Mouse (Mus musculus): Measurements from ENCODE around the gene Shisa8.

Gene Shisa8

GRCm38 (mm10) chr15:82223251-82223650, 10.6 kb upstream of the Shisa8 start:
- peak in 1 of 2 experiments; percentile 40 for DNase-seq

GRCm38 (mm10) chr15:82221104-82221860, 8.7 kb upstream of the Shisa8 start:
- DNase-seq: no peak

- no peak for DNase-seq
Observed at GRCm38 (mm10) chr15:82220003-82220675, 7.5 kb upstream of the Shisa8 start.

GRCm38 (mm10) chr15:82218778-82219666, 6.4 kb upstream of the Shisa8 start:
- peak; percentile 72 to 79 for DNase-seq

DNA sequence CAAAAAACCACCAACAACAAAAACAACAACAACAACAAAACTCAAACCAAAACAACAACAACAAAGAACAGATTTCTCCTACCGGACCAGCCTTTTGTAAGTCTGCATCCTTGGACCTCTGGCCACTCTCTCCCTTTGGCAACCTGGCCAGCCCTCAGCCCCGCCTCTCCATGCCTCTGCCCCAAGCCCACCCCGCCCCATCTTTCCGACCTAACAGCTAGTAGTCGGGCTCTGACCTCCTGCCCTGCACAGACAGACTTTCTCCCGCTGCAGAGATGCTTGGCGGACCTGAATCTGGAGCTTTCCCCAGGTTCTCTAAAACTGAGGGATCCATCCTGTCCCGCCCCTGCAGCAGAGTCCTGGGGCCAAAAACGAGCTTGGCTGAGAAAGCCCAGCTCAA, 5.4 kb upstream of the Shisa8 start:
- DNase-seq: no peak

- no peak for DNase-seq
Observed at GRCm38 (mm10) chr15:82217039-82217438, 4.4 kb upstream of the Shisa8 start.

GRCm38 (mm10) chr15:82216142-82216827, 3.7 kb upstream of the Shisa8 start:
- no peak for DNase-seq

- no peak for DNase-seq
Observed at GRCm38 (mm10) chr15:82215332-82216046, 2.9 kb upstream of the Shisa8 start.

DNA sequence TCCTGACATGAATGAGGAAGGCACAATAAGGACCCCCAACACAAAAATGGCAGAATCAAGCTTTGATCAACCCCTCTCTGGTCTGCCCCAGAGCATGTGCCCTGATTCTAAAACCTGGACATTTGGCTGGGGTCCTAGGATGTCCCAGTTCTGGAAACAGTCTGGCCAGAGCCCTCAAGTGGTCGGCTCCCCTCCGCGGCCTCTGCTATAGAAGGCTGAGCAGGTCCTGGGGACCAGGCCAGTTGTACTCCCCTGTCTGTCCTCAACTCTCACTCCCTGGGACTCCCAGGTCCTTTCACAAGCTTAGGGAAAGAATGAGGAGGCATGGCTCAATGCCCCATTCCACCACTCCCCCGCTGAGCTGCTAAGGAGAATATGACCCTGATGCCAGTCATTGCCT, 607 bp upstream of the Shisa8 start:
- no peak for DNase-seq

DNA sequence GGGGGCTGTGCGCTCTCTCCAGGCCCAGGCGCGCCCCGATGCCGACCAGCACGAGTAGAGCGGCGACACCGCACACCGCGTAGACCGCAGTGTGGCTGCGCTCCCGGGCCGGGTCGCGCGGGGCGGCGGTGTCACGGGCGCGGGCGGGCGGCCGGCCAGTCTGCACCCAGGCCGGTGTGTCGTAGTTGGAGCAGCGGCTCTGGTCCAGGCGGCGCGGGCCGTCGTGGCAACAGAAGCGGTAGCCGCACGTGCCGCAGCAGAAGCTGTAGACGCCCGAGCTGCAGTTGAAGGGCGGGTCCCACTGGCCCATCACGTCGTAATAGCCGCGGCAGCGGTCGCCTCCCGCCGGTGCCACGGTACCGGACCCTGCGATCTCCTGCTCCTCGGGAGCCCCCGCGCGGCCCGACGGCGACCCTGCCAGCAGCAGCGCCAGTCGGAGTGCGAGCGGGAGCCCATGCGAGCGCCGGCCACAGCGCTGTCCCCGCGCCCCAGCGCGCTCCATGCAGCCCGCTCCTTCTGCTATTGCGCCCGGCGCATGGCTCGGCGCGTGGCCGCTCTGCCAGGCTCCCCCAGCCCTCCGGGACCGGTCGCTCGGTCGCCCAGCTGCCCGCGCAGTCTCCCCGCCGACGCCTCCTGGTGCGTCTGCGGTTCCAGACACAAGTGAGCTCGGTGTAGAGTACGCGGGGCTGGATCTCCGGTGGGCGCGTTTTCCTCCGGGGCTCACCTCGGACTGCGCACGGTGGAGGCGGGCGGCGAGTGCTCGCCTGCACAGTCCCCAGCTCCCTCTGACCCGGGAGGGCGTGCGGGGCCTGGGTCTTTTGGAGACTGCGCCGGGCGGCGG, 484 bp downstream of the Shisa8 start:
- DNase-seq: peak in 1 of 2 experiments; percentile 48

DNA sequence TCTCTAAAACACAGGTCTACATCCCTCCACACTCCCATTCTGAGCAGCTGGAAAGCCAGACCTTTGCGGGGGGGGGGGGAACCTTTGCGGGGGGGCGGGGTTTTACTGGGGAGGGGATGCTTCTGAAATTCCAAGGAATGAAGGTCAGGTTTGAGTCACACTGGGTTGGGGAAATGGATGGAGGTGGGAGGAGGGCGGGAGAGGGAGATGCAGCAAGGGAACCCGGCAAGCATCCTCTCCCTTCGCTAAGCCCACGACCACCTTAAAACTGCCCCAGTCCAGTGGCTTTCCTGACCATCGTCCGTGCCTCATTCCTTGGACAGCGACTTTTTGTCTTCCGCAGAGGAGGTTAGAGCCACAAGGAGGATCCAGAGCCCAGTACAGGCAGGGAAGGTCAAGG, 1.3 kb downstream of the Shisa8 start:
- no peak for DNase-seq

DNA sequence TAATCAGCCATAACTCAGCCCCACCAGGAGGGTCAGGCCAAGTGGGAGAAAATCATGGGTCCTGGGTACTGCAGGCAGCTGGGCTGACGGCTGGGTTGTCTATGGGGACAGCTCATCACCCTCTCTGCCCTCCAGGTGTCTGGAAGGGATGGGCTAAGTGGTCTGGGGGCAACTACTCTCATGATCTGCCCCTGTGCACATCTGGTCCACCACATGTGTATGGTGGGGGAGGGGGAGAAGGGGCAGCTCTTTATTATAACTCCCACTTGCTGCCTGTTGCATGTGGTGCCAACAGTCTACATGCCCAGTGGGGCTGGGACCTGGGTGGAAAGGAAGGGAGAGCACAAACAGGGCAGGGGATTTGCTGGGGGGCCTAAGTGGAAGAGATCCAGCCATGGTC, 1.8 kb downstream of the Shisa8 start:
- no peak for DNase-seq

- DNase-seq: no peak
Observed at GRCm38 (mm10) chr15:82209295-82210050, 3.1 kb downstream of the Shisa8 start.

DNA sequence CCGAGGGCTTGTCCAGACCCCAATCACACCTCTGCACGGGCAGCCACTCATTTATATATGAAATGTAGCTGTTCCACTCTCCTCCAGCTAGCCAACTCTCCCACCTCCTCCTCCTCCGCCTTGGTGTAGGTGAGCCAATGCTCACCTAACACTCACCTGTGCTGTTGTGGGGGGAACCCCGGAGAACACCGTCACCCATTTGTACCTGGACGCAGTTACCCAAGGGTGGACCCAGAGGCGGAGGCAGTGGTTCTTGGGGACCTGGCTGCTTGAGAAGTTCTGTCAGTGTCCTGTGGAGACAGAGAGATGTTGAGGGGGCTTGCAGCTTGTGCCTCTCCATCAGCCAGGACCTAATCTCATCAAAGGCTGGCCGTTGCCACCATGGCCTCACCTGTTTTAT, 4.3 kb downstream of the Shisa8 start:
- DNase-seq: no peak

DNA sequence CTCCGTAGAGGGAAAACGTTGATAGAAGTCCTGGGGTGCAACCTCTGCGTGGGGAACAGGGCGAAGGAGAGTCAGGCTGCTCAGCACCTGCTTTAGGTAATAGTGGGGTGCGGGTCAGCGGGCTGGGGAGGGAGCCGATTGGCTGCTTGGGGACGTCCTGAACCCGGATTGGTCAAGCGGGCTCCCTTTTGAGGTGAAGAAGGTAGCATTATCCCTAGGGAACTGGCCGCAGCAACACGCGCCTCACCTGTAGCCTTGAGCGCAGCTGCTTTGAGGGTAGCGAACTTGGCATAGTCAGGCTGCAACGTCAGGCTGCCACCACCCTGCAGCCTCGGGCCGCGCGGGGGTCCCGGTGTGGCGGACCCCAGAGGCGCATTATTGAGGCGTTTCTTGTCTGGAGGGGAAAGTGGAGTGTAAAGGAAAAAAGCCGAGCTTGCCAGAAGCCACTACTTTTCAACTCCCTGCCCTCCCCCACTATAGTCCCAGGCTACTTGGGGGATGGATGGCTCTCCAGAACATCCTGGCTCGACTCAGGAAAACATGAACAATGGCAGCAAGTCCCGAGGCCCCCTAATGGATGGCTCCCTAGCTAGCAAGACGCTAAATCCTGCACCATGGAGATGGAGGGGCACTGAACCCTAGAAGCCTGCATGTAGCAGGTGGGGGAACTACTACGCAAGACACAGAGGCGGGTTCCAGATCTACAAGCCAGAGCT, 5.0 kb downstream of the Shisa8 start:
- DNase-seq: no peak

DNA sequence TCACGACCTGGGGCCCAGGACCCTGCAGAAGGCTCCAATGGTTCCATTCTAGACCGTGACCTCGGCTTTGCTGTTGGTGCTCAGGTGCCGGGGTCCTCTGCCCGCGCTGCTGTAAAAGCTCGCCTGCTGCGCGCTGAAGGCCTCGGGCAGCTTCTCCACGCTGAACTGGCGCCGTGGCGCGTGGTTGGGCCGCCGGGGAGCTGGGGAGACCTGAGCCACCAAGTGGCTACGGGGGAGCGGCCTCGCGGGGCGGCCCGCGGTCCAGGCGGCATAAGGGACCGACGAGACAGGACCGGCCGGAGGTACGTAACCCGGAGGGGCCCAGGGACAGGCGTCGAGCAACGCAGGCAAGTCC, 5.5 kb downstream of the Shisa8 start:
- no peak for DNase-seq

- no peak for DNase-seq
Observed at GRCm38 (mm10) chr15:82206365-82207104, 6.1 kb downstream of the Shisa8 start.

DNA sequence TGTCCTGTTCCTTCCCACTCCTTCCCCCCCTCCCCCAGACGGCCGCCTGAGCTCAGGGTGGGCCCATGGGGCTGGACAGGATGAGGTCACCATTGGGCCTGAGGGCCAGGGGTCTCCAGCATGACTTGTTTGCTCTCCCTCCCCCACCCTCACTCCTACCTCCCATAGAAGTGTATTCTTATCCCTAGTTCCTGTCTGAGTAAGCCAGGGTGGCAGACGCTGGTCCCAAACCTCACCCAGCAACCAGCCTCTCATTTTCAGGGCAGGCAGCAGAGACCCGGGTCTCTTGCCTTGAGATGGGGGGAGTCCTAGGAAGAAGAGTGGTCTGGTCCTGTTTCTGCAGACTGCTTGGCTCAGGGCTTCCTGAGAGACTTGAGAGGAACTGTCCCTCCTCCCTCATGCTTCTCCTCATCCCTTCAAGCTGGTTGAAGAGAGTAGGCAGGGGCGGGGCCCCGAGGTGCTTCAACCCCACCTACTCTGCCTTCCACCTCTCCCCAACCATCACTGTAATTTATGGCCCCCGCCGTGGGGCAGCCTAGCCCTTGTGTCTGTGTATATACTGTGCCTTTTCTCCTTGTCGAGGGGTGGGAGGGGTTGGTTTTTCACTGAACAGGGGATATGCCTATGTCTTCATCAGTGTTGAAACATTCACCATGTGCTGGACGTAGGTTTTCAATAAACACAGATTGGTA, 7.8 kb downstream of the Shisa8 start:
- no peak for DNase-seq

Measured in spleen, adult 18-20 months (tissue).